Mouse (Mus musculus) forebrain, embryonic 13.5 days (tissue): Measurements from ENCODE around the gene Hsdl2. TPM values are rescaled to one million over a fixed set of nuclear protein-coding genes. Genes with fewer than 3 reads are reported as not detected.

Source experiments
- ATAC-seq: fragments of 200-750 bp; cut with Nextera tagmentation; 2 replicates; pipeline ENCODE4 v1.8.0; 2017
- H3K27ac ChIP-seq: fragments of 300-500 bp; sonication (generic); 2 replicates; pipeline ENCODE4 v1.5.1; 2015; ENCODE audit warnings: inconsistent platforms, mild to moderate bottlenecking, moderate library complexity
- H3K27me3 ChIP-seq: fragments of 300-500 bp; sonication (generic); 2 replicates; pipeline ENCODE4 v1.6.1; 2015; ENCODE audit warnings: mild to moderate bottlenecking, inconsistent platforms
- H3K36me3 ChIP-seq: fragments of 300-500 bp; sonication (generic); 2 replicates; pipeline ENCODE4 v1.6.1; 2015; ENCODE audit warnings: mild to moderate bottlenecking, inconsistent platforms; ENCODE audit not compliant: poor library complexity, severe bottlenecking
- H3K4me1 ChIP-seq: fragments of 300-500 bp; sonication (generic); 2 replicates; pipeline ENCODE4 v1.6.1; 2015; ENCODE audit warnings: inconsistent platforms
- H3K4me2 ChIP-seq: fragments of 300-500 bp; sonication (generic); 2 replicates; pipeline ENCODE4 v1.6.1; 2015; ENCODE audit warnings: inconsistent platforms, mild to moderate bottlenecking, moderate library complexity
- H3K4me3 ChIP-seq: fragments of 300-500 bp; sonication (generic); 2 replicates; pipeline ENCODE4 v1.5.1; 2015; ENCODE audit warnings: mild to moderate bottlenecking, inconsistent platforms
- H3K9ac ChIP-seq: fragments of 300-500 bp; sonication (generic); 2 replicates; pipeline ENCODE4 v1.6.1; 2015; ENCODE audit warnings: mild to moderate bottlenecking, inconsistent platforms
- H3K9me3 ChIP-seq: fragments of 300-500 bp; sonication (generic); replicated peaks from 2 replicates; pipeline ENCODE4 v1.6.1; 2016; ENCODE audit warnings: inconsistent platforms
- WGBS: fragments of 180-500 bp; shearing (Covaris S2); methylation state at CpG from one replicate; pipeline ENCODE4 v1.1.7; 2015; 5-methylcytosine and 5-hydroxymethylcytosine counted together
- polyA plus RNA-seq: library from polyadenylated mRNA; unstranded; fragments of >200 nt; fragmentation: Nextera tagmentation; extraction: Ambion mirVana; gene quantifications from 2 replicates; pipeline ENCODE4 v1.2.1, GENCODE M21; 2015

Gene Hsdl2
- polyA plus RNA-seq: 24.0 and 26.4 TPM in 2 replicates

- Histone ChIP-seq H3K4me1 (peaks cover 15% of the 10 kb centered on the region), H3K9me3 (no peaks in the 10 kb centered on the region), H3K36me3 (no peaks in the 10 kb centered on the region), H3K9ac (peak within 1 kb of the TSS; percentile 76), H3K27ac (peak within 1 kb of the TSS; percentile 86), H3K4me2 (peak within 1 kb of the TSS; percentile 81), H3K4me3 (peak within 1 kb of the TSS; percentile 65), H3K27me3 (no peaks in the 10 kb centered on the region)
- peak; percentile 97 for ATAC-seq
- under 1% methylated on average over 61 of the region's 61 CpGs for WGBS
Observed at GRCm38 (mm10) chr4:59581314-59582185, at the start of gene Hsdl2. TSS of gene Hsdl2 (plus strand) at chr4:59581563.

DNA sequence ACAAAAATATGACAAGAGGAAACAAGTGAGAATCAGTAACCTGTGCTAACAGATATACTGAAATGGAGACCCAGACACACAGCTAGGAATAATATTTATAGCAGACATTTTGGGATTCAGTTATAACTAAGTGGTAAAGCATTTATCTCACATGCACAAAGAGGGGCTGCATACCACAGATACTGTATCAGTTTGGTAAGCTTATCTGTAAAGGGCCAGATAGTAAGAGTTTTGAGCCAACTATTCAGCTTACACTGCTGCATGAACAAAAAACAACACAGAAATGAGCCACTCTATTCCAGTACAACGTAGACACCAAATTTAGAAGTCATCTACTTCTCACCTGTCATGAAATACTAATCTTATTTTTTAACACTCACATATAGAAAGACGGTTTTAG lies 48.1 kb upstream of the Hsdl2 start:
- no peak for ATAC-seq
- WGBS: 92% methylated on average over 2 of the region's 2 CpGs
- H3K27me3 ChIP-seq: no peaks in the 10 kb centered on the region

DNA sequence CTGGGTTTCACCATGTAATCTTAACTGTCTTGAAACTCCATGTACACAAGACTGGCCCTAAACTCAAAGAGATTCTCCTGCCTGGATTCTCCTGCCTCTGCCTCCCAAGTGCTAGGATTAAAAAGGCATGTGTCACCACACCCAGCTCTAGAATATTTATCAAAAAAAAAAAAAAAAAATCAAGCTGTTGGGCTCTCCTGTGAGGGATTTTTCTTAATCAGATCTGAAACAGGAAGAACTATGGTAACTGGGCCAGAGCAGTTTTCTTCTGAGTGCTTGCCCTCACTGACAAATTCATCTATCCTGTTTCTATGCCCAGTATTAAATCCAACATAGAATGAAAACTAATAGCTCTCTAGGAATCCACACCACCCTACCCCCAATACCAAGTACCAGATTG lies 45.7 kb upstream of the Hsdl2 start:
- no peak for ATAC-seq
- H3K9me3 ChIP-seq: no peaks in the 10 kb centered on the region

More for the DNA sequence above, 48.1 kb upstream of the Hsdl2 start:
- H3K36me3 ChIP-seq: no peaks in the 10 kb centered on the region
- no peak overlapping the region for H3K27ac ChIP-seq
- H3K4me2 ChIP-seq: no peak overlapping the region
- no peaks in the 10 kb centered on the region for H3K4me1 ChIP-seq
- no peak overlapping the region for H3K9ac ChIP-seq
- no peak overlapping the region for H3K4me3 ChIP-seq
- H3K9me3 ChIP-seq: no peaks in the 10 kb centered on the region

GRCm38 (mm10) chr4:59536281-59536680 lies 45.1 kb upstream of the Hsdl2 start:
- Histone ChIP-seq H3K4me3 (no peak overlapping the region), H3K9ac (no peak overlapping the region), H3K9me3 (no peaks in the 10 kb centered on the region), H3K27me3 (no peaks in the 10 kb centered on the region), H3K27ac (no peak overlapping the region), H3K36me3 (no peaks in the 10 kb centered on the region), H3K4me2 (no peak overlapping the region), H3K4me1 (no peaks in the 10 kb centered on the region)
- no peak for ATAC-seq
- WGBS: 84% methylated on average over 1 of the region's 1 CpGs

More for the DNA sequence above, 45.7 kb upstream of the Hsdl2 start:
- H3K9ac ChIP-seq: no peak overlapping the region
- no peak overlapping the region for H3K4me3 ChIP-seq
- no peaks in the 10 kb centered on the region for H3K27me3 ChIP-seq
- no peak overlapping the region for H3K4me2 ChIP-seq
- H3K4me1 ChIP-seq: no peaks in the 10 kb centered on the region
- no peak overlapping the region for H3K27ac ChIP-seq
- no peaks in the 10 kb centered on the region for H3K36me3 ChIP-seq

- Histone ChIP-seq H3K27me3 (peaks cover 9% of the 10 kb centered on the region; the same call in 1 of the 2 replicates), H3K9me3 (no peaks in the 10 kb centered on the region), H3K36me3 (no peaks in the 10 kb centered on the region), H3K9ac (no peak overlapping the region), H3K4me3 (no peak overlapping the region), H3K4me2 (no peak overlapping the region), H3K27ac (no peak overlapping the region), H3K4me1 (peaks cover 6% of the 10 kb centered on the region; the same call in 1 of the 2 replicates)
- no peak for ATAC-seq
Observed at GRCm38 (mm10) chr4:59543006-59543405, 38.4 kb upstream of the Hsdl2 start.

DNA sequence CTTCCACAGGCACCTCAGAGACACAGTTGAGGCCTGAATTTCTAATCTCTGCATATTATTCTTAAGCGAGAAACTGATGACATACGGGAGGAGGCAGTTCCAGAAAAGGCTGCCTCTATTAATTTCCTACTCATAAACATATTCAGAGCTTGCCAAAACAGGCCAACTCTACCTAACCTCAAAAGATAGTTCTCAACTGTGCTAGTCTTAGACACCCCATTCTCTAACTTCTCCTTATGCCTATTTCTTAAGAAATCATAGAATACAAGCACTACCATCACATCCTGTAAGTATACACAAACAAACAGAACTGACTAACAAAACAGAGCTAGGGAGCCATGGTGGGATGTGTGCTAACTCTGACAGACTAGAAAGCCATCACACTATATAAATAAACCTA lies 36.7 kb upstream of the Hsdl2 start:
- Histone ChIP-seq H3K27me3 (peaks cover 9% of the 10 kb centered on the region; the same call in 1 of the 2 replicates), H3K36me3 (no peaks in the 10 kb centered on the region), H3K4me2 (no peak overlapping the region), H3K9ac (no peak overlapping the region), H3K9me3 (no peaks in the 10 kb centered on the region), H3K4me3 (no peak overlapping the region), H3K4me1 (peaks cover 6% of the 10 kb centered on the region; the same call in 1 of the 2 replicates), H3K27ac (no peak overlapping the region)
- 80% methylated on average over 2 of the region's 2 CpGs for WGBS
- ATAC-seq: no peak

- no peak overlapping the region for H3K4me2 ChIP-seq
Observed at GRCm38 (mm10) chr4:59546285-59547071, 34.9 kb upstream of the Hsdl2 start.

GRCm38 (mm10) chr4:59547136-59547889 lies 34.0 kb upstream of the Hsdl2 start:
- no peak for ATAC-seq
- H3K9me3 ChIP-seq: no peaks in the 10 kb centered on the region
- peaks cover 9% of the 10 kb centered on the region; the same call in 1 of the 2 replicates for H3K27me3 ChIP-seq
- 31% methylated on average over 11 of the region's 11 CpGs for WGBS
- no peak overlapping the region for H3K27ac ChIP-seq
- peak overlapping the region; percentile 77 for H3K4me2 ChIP-seq
- H3K36me3 ChIP-seq: no peaks in the 10 kb centered on the region
- peak overlapping the region; percentile 80 for H3K4me3 ChIP-seq
- no peak overlapping the region for H3K9ac ChIP-seq
- peaks cover 6% of the 10 kb centered on the region; the same call in 1 of the 2 replicates for H3K4me1 ChIP-seq

More at GRCm38 (mm10) chr4:59546285-59547071, 34.9 kb upstream of the Hsdl2 start:
- H3K9ac ChIP-seq: no peak overlapping the region
- no peak for ATAC-seq
- no peaks in the 10 kb centered on the region for H3K9me3 ChIP-seq
- H3K4me3 ChIP-seq: no peak overlapping the region
- 74% methylated on average over 7 of the region's 7 CpGs for WGBS
- H3K27ac ChIP-seq: no peak overlapping the region
- H3K27me3 ChIP-seq: peaks cover 9% of the 10 kb centered on the region; the same call in 1 of the 2 replicates
- no peaks in the 10 kb centered on the region for H3K36me3 ChIP-seq
- H3K4me1 ChIP-seq: peaks cover 6% of the 10 kb centered on the region; the same call in 1 of the 2 replicates

DNA sequence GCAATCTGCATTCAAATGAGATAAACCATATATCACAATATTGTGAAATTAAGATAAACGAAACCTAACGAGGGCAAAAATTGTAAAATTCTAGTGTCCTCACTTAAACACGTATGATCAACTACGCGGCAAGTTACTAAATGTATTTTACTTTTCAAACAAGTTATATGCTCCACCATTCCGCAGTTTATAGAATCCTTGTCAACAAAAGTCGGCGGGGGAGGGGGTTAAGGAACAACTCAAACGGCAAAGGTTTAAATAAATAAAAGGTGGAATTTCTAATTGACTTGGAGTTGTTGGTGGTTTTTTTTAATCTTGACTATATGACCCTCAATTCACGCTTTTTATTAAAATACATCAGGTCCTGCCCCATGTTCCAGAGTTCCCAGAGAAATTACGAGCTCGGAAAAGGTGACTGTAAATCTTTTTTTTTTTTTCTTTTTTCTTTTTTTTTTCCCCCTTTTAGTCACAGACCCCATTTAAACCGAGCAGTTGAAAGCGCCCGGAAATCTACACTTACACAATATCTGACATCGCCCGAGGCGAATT lies 33.3 kb upstream of the Hsdl2 start:
- Histone ChIP-seq H3K4me1 (peaks cover 6% of the 10 kb centered on the region; the same call in 1 of the 2 replicates), H3K27ac (no peak overlapping the region), H3K27me3 (peaks cover 9% of the 10 kb centered on the region; the same call in 1 of the 2 replicates), H3K9me3 (no peaks in the 10 kb centered on the region), H3K9ac (peak overlapping the region; percentile 84), H3K4me2 (peak overlapping the region; percentile 77), H3K36me3 (no peaks in the 10 kb centered on the region), H3K4me3 (peak overlapping the region; percentile 80)
- WGBS: 5% methylated on average over 18 of the region's 18 CpGs
- no peak for ATAC-seq

DNA sequence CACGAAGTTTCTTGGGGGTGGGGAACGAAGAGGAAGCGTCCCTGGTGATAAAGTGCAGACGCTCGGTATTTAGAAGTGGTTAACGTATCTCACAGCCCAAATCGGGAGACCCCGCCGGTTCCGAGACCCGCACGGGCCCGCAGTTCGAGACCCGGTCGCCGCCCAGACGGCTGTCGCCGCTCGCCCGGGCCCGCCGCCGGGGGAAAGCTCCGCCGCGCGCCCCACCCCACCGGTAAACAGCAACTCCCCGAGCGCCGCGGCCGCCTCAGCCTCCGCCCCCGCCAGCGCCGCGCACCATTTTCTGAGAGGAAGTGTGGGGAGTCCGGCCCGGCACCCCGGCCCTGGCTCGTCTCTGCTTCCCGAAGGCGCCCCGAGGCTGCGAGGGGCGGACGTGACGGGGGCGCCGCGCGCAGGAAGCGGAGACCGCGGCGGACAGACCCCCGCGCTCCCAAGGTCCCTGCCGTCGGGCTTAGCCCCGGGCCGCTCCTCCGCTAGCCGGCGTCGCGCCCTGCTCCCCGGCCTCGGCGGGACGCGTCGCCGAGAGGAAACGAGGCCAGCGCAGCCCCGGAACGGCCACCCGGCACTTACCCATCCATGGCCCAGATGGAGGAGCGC lies 32.7 kb upstream of the Hsdl2 start:
- Histone ChIP-seq H3K4me2 (peak overlapping the region; percentile 77), H3K36me3 (no peaks in the 10 kb centered on the region), H3K9ac (peak overlapping the region; percentile 84), H3K9me3 (no peaks in the 10 kb centered on the region), H3K4me1 (peaks cover 6% of the 10 kb centered on the region; the same call in 1 of the 2 replicates), H3K27me3 (peaks cover 9% of the 10 kb centered on the region; the same call in 1 of the 2 replicates), H3K27ac (peak overlapping the region; percentile 83), H3K4me3 (peak overlapping the region; percentile 80)
- under 1% methylated on average over 64 of the region's 83 CpGs for WGBS
- ATAC-seq: peak; percentile 89
